Mouse (Mus musculus) kidney, adult 2 months (tissue): ENCODE measurements around the gene Slc25a14.

ENCODE experiments used
- CTCF ChIP-seq: fragments of 200-500 bp; conservative IDR thresholded peaks from 2 replicates; pipeline ENCODE4 v1.5.1; 2011; ENCODE audit warnings: low read depth, mild to moderate bottlenecking, control low read depth, low read length, moderate library complexity, mixed read lengths; ENCODE audit not compliant: insufficient read depth, insufficient read length
- POLR2A ChIP-seq: fragments of 200-500 bp; IDR thresholded peaks from one replicate; pipeline ENCODE4 v1.6.1; 2011; ENCODE audit warnings: low read depth, low read length, control low read depth

DNA sequence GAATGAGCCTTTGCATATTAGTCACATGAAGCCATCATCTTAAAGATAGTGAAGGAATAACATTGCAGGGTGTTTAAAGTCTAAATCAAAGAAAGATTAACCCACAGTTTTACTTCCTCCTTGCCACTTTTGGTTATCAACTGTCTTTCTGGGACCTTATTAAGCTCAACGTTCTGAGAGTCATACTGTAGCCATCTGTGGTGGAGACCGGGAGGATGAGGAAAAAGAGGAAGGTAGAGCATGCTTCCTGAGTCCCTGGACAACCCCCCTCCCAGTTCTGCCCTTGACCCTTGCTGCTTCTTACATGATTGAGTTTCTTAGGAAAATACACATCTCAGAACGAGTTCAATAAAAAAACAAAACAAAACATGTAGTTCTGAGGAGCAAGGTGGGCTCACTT lies 48.5 kb downstream of the Slc25a14 start:
- TF ChIP-seq CTCF: no peak
- no peak for TF ChIP-seq POLR2A
